Mouse (Mus musculus) lung, embryonic 15.5 days (tissue): ENCODE data around the gene Bdh2. TPM values are rescaled to one million over a fixed set of nuclear protein-coding genes. Genes with fewer than 3 reads are reported as not detected.

Source experiments
- ATAC-seq: fragments of 200-750 bp; cut with Nextera tagmentation; 2 replicates; pipeline ENCODE4 v1.8.0; 2017; ENCODE audit warnings: moderate number of reproducible peaks, borderline replicate concordance; ENCODE audit not compliant: low FRiP score, low TSS enrichment; ENCODE audit errors: extremely low read depth
- H3K27ac ChIP-seq: fragments of 300-500 bp; sonication (generic); 2 replicates; pipeline ENCODE4 v1.5.1; 2015; ENCODE audit warnings: moderate library complexity, mild to moderate bottlenecking, inconsistent platforms
- H3K27me3 ChIP-seq: fragments of 300-500 bp; sonication (generic); 2 replicates; pipeline ENCODE4 v1.6.1; 2015; ENCODE audit warnings: inconsistent platforms
- H3K36me3 ChIP-seq: fragments of 300-500 bp; sonication (generic); 2 replicates; pipeline ENCODE4 v1.6.1; 2015; ENCODE audit warnings: inconsistent platforms
- H3K4me1 ChIP-seq: fragments of 300-500 bp; sonication (generic); 2 replicates; pipeline ENCODE4 v1.6.1; 2015; ENCODE audit warnings: inconsistent platforms
- H3K4me2 ChIP-seq: fragments of 300-500 bp; sonication (generic); 2 replicates; pipeline ENCODE4 v1.6.1; 2015; ENCODE audit warnings: inconsistent platforms, mild to moderate bottlenecking, moderate library complexity
- H3K4me3 ChIP-seq: fragments of 300-500 bp; sonication (generic); 2 replicates; pipeline ENCODE4 v1.5.1; 2015; ENCODE audit warnings: mild to moderate bottlenecking, inconsistent platforms
- H3K9ac ChIP-seq: fragments of 300-500 bp; sonication (generic); 2 replicates; pipeline ENCODE4 v1.6.1; 2015; ENCODE audit warnings: inconsistent platforms
- H3K9me3 ChIP-seq: fragments of 300-500 bp; sonication (generic); 2 replicates; pipeline ENCODE4 v1.6.1; 2016; ENCODE audit warnings: inconsistent platforms
- WGBS: fragments of 180-500 bp; shearing (Covaris S2); methylation state at CpG from one replicate; pipeline ENCODE4 v1.1.7; 2015; 5-methylcytosine and 5-hydroxymethylcytosine counted together
- polyA plus RNA-seq: library from polyadenylated mRNA; unstranded; fragments of >200 nt; fragmentation: Nextera tagmentation; extraction: Ambion mirVana; gene quantifications from 2 replicates; pipeline ENCODE4 v1.2.1, GENCODE M21; 2015

The Bdh2 gene
- 7.6 TPM in 2 replicates for polyA plus RNA-seq

DNA sequence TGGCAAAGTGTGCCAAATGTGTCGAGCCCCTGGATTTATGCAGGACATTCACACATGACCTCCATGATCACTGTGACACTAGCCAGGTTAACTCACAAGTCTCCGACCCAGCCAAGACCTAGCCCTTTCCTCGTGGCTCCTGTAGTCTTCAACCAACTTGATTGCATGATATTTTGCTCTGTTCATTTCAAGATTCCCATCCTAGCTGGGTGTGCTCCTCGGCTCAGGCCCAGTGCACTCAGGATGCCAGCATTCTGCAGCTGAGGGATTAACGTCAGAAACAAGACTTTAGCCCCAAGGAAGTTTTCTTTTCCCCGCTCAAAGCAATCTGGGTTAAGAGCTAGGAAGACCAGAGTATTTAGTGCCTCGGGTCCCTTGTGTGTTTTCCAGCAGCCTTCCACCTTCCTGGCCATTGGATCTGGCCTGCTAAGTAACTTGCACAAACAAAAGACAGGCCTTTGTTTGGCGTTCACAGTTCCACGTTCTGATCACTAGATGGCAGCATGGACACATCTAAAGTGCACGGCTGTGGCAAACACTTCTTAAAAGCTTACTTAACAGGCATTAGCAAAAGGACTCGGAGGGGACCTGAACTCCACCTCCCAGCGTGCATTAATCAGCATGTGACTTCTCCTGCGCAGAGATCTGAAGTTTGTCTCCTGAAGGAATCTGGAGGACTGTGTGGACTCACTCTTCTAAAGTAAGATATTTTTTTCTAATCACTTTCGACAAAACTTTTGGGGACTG is at the start of gene Bdh2:
Bdh2 (plus strand) TSS at position 553 of the 747 bp plus-strand sequence.
- no peak within 1 kb of the TSS for H3K27ac ChIP-seq
- 19% methylated on average over 14 of the region's 14 CpGs for WGBS
- no peaks in the 10 kb centered on the region for H3K9me3 ChIP-seq
- ATAC-seq, result peak; percentile 74
- no peaks in the 10 kb centered on the region for H3K36me3 ChIP-seq
- H3K4me2 ChIP-seq, result peak within 1 kb of the TSS; percentile 38
- peak within 1 kb of the TSS; percentile 5; the same call in 1 of the 2 replicates for H3K4me3 ChIP-seq
- H3K27me3 ChIP-seq, result no peaks in the 10 kb centered on the region
- 0 out of 2 replicates have a peak, but pooled peaks cover 3% of the 10 kb centered on the region for H3K4me1 ChIP-seq
- no peak within 1 kb of the TSS for H3K9ac ChIP-seq

DNA sequence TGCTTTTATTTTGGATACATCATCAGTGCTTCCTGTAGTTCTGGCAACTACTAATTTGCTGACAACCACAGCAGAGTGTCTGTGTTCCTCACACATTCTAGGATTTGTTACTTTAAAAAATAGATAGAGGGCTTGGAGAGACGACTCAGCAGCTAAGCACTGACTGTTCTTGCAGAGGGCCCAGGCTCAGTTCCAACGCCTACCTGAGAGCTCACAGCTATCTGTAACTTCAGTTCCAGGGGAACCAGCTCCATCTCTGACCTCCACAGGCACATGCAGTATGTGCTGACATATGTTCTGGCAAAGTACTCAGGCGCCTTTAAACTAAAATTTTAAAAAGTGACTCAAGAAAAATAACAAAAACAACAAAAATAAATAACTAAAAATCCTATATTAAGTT is 49.0 kb upstream of the Bdh2 start:
- H3K27me3 ChIP-seq, result no peaks in the 10 kb centered on the region
- 81% methylated on average over 3 of the region's 3 CpGs for WGBS
- ATAC-seq, result no peak
- no peak overlapping the region for H3K4me2 ChIP-seq
- no peaks in the 10 kb centered on the region for H3K9me3 ChIP-seq
- H3K9ac ChIP-seq, result no peak overlapping the region
- no peak overlapping the region for H3K4me3 ChIP-seq
- H3K4me1 ChIP-seq, result no peaks in the 10 kb centered on the region
- H3K27ac ChIP-seq, result no peak overlapping the region
- peaks cover 65% of the 10 kb centered on the region for H3K36me3 ChIP-seq

- no peak overlapping the region for H3K4me2 ChIP-seq
- peaks cover 69% of the 10 kb centered on the region for H3K36me3 ChIP-seq
- 91% methylated on average over 3 of the region's 3 CpGs for WGBS
- ATAC-seq, result no peak
- H3K27ac ChIP-seq, result no peak overlapping the region
- H3K4me1 ChIP-seq, result no peaks in the 10 kb centered on the region
- no peak overlapping the region for H3K9ac ChIP-seq
- H3K27me3 ChIP-seq, result no peaks in the 10 kb centered on the region
- no peak overlapping the region for H3K4me3 ChIP-seq
- H3K9me3 ChIP-seq, result no peaks in the 10 kb centered on the region
These were observed 48.6 kb upstream of the Bdh2 start for GRCm38 (mm10) chr3:135232462-135232861.

DNA sequence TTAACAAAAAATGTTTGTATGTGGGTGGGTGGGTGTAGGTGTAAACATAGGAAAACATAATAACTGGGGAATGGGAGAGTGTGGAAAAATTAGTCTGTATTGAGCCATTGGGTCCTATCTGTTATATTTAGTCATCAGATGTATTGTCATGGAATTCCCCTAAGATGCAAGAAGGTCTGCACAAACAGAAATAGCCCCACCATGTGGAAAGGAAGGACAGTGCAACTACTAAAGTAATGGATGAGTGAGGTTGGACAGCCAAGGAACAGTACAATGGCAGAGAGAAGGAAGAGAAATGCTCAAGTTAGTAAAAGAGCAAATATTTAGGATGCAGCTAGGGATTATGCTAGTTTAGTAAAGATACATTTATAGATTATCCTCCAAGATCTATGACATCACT is 35.3 kb upstream of the Bdh2 start:
- H3K9ac ChIP-seq, result no peak overlapping the region
- no peak overlapping the region for H3K27ac ChIP-seq
- peaks cover 87% of the 10 kb centered on the region for H3K36me3 ChIP-seq
- H3K4me1 ChIP-seq, result no peaks in the 10 kb centered on the region
- no peaks in the 10 kb centered on the region for H3K27me3 ChIP-seq
- no peak for ATAC-seq
- H3K9me3 ChIP-seq, result no peaks in the 10 kb centered on the region
- no peak overlapping the region for H3K4me3 ChIP-seq
- no peak overlapping the region for H3K4me2 ChIP-seq

DNA sequence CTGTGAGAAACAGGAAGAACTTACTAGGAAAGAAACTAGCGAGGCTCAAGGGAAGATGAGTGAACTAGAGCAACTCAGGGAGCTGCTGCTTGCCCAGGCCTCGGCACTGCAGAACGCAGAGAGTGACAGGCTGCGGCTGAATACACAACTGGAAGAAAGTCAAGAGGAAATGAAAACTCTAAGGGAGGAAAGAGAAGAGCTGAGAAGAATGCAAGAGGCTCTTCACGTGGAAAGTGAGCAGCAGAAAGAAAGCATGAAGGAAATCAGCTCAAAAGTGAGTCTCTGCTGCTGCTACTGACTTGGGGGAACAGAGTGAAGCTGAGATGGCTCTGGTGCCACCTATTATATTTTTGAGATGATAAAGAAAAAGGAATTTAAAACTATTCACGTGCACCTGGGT is 34.2 kb upstream of the Bdh2 start:
- 90% methylated on average over 6 of the region's 6 CpGs for WGBS
- no peaks in the 10 kb centered on the region for H3K9me3 ChIP-seq
- no peak for ATAC-seq
- no peak overlapping the region for H3K9ac ChIP-seq
- no peak overlapping the region for H3K27ac ChIP-seq
- H3K4me3 ChIP-seq, result no peak overlapping the region
- H3K4me2 ChIP-seq, result no peak overlapping the region
- H3K27me3 ChIP-seq, result no peaks in the 10 kb centered on the region
- H3K36me3 ChIP-seq, result peaks cover 88% of the 10 kb centered on the region
- H3K4me1 ChIP-seq, result no peaks in the 10 kb centered on the region

GRCm38 (mm10) chr3:135249104-135249503 is 31.9 kb upstream of the Bdh2 start:
- 68% methylated on average over 6 of the region's 6 CpGs for WGBS

DNA sequence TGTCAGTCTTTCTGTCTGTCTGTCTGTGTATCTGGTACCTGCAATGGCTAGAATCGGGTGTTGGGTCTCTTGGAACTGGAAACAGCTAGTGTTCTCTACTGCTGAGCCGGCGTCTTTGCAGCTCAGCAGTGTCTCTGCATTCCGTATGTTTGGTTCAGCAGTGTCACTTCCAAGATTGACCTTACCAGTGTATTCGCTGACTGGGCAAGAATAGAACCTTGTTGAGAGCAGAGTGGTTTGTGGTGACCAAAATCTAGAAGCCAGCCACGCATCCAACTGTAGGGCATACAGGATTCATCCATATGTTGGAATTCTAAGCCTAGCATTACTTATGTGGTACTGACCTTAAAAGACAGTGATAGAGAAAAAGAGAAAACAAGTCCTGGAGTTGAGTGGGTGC is 29.2 kb upstream of the Bdh2 start:
- Histone ChIP-seq H3K9me3 (no peaks in the 10 kb centered on the region), H3K9ac (no peak overlapping the region), H3K36me3 (peaks cover 68% of the 10 kb centered on the region), H3K4me3 (no peak overlapping the region), H3K4me1 (no peaks in the 10 kb centered on the region), H3K4me2 (no peak overlapping the region), H3K27me3 (no peaks in the 10 kb centered on the region), H3K27ac (no peak overlapping the region)
- ATAC-seq, result no peak
- WGBS, result 88% methylated on average over 6 of the region's 6 CpGs

More at GRCm38 (mm10) chr3:135249104-135249503, 31.9 kb upstream of the Bdh2 start:
- H3K9me3 ChIP-seq, result no peaks in the 10 kb centered on the region
- H3K36me3 ChIP-seq, result peaks cover 72% of the 10 kb centered on the region
- H3K9ac ChIP-seq, result no peak overlapping the region
- H3K4me1 ChIP-seq, result no peaks in the 10 kb centered on the region
- no peaks in the 10 kb centered on the region for H3K27me3 ChIP-seq
- H3K4me2 ChIP-seq, result no peak overlapping the region
- no peak overlapping the region for H3K4me3 ChIP-seq
- ATAC-seq, result peak; percentile 79
- no peak overlapping the region for H3K27ac ChIP-seq

- Histone ChIP-seq H3K27ac (no peak overlapping the region), H3K36me3 (peaks cover 69% of the 10 kb centered on the region), H3K4me3 (no peak overlapping the region), H3K27me3 (no peaks in the 10 kb centered on the region), H3K9me3 (no peaks in the 10 kb centered on the region), H3K4me1 (no peaks in the 10 kb centered on the region), H3K4me2 (no peak overlapping the region), H3K9ac (no peak overlapping the region)
- ATAC-seq, result no peak
These were observed 26.2 kb upstream of the Bdh2 start for GRCm38 (mm10) chr3:135254784-135255183.

- Histone ChIP-seq H3K4me1 (no peaks in the 10 kb centered on the region), H3K27me3 (no peaks in the 10 kb centered on the region), H3K4me3 (no peak overlapping the region), H3K4me2 (no peak overlapping the region), H3K27ac (no peak overlapping the region), H3K9ac (no peak overlapping the region), H3K36me3 (peaks cover 84% of the 10 kb centered on the region), H3K9me3 (no peaks in the 10 kb centered on the region)
- no peak for ATAC-seq
- 87% methylated on average over 10 of the region's 10 CpGs for WGBS
These were observed 22.1 kb upstream of the Bdh2 start for GRCm38 (mm10) chr3:135258919-135259318.

DNA sequence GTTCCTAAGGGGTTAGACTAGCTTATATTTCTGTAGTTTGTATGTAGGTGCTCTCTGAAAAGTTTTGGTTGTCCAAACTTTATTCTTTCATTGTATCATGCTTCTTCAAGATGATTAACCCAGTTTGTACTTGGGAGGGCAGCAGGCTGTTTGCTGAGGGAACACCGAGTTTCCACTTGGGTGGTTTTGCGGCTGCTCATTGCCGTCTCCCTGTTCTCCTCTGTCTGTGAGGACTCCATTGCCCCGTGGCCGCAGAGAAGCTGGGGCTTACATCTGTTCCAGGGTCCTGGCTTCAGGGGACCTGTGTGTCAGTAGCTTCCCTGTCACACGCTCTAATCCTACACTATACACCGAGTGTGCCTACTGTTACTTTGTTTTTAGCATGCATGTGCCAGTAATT is 20.8 kb upstream of the Bdh2 start:
- ATAC-seq, result no peak

DNA sequence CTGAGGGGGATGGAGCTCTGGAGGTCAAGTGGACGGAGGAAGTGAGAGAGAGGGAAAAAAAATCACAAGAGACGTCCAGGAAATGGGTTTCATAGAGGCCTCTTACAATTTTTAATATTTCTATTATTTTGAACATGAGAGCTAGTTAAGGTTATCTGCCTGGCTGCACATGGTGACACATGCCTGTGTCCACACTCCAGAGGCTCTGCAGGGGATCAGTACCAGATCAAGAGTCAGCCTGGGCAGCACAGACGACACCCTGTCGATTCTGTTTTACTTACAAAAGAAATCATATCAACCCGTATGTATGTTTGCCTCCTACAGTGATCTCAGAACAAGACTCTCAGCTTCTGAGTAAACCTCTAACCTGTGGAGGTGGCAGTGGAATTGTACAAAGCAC is 12.4 kb upstream of the Bdh2 start:
- 83% methylated on average over 5 of the region's 5 CpGs for WGBS
- no peak overlapping the region for H3K27ac ChIP-seq
- H3K36me3 ChIP-seq, result peaks cover 88% of the 10 kb centered on the region

More for the DNA sequence above, 20.8 kb upstream of the Bdh2 start:
- Histone ChIP-seq H3K9me3 (no peaks in the 10 kb centered on the region), H3K36me3 (peaks cover 92% of the 10 kb centered on the region), H3K4me2 (no peak overlapping the region), H3K27ac (no peak overlapping the region), H3K4me3 (no peak overlapping the region), H3K9ac (no peak overlapping the region), H3K4me1 (no peaks in the 10 kb centered on the region), H3K27me3 (no peaks in the 10 kb centered on the region)
- WGBS, result 94% methylated on average over 7 of the region's 7 CpGs

DNA sequence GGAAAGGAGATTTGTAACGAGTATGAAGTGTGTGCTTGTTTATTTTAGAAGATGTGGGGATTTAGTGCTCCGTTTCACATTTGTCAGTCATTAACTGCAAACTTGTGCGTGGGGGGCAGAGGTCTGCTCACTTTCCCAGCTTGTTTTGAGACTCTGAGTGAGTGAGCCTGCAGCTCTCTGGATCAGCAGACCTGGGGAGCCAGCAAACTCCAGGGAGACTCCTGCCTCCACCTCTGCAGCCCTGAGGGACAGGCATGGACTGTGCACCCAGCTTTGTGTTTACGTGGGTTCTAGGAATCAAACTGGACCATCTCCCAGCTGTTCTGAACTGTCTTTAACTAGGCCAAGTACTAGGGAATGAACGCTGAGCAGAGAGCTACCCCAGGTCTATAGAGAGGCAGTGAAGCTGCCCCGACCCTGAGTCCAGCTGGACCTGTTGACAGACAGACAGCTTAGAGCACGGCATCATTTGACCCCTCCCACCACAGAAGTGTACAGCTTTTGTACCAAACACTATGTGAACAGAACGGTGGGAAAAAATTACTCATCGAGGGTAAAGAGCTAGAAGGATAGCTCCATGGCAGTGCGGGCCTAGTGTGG is 11.5 kb upstream of the Bdh2 start:
- WGBS, result 66% methylated on average over 10 of the region's 10 CpGs
- no peaks in the 10 kb centered on the region for H3K27me3 ChIP-seq
- no peaks in the 10 kb centered on the region for H3K4me1 ChIP-seq
- H3K27ac ChIP-seq, result no peak overlapping the region
- no peak overlapping the region for H3K4me2 ChIP-seq
- no peak overlapping the region for H3K4me3 ChIP-seq
- peaks cover 79% of the 10 kb centered on the region for H3K36me3 ChIP-seq
- H3K9ac ChIP-seq, result no peak overlapping the region
- ATAC-seq, result no peak
- no peaks in the 10 kb centered on the region for H3K9me3 ChIP-seq

More for the DNA sequence above, 12.4 kb upstream of the Bdh2 start:
- H3K27me3 ChIP-seq, result no peaks in the 10 kb centered on the region
- H3K4me1 ChIP-seq, result no peaks in the 10 kb centered on the region
- no peak overlapping the region for H3K4me2 ChIP-seq
- H3K9ac ChIP-seq, result no peak overlapping the region
- no peaks in the 10 kb centered on the region for H3K9me3 ChIP-seq
- ATAC-seq, result no peak
- no peak overlapping the region for H3K4me3 ChIP-seq
